Mouse (Mus musculus) kidney, adult 2 months (tissue): ENCODE data around the gene Tph2.

Experiments used
- CTCF ChIP-seq: fragments of 200-500 bp; conservative IDR thresholded peaks from 2 replicates; pipeline ENCODE4 v1.5.1; 2011; ENCODE audit warnings: low read depth, mild to moderate bottlenecking, control low read depth, low read length, moderate library complexity, mixed read lengths; ENCODE audit not compliant: insufficient read depth, insufficient read length
- POLR2A ChIP-seq: fragments of 200-500 bp; IDR thresholded peaks from one replicate; pipeline ENCODE4 v1.6.1; 2011; ENCODE audit warnings: low read depth, low read length, control low read depth

DNA sequence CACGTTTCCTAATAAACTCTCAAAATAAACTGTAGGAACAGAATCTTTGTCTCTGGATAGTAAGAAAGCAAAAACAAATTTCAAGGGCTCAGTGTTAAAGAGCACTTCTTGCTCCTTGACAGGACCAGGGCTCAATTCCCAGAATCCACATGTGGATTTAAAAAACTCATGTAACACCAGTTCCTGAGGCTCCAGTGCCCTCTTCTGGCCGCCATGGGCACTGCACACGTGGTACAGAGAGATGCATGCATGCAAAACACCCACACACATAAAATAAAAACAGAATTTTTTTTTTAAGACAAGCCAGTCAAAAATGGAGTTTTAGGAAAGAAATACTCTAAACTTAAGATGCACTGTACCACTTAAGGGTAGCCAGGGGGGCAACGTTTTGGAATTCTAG is 133.2 kb downstream of the Tph2 start:
- peak; percentile 61 for TF ChIP-seq CTCF
- TF ChIP-seq POLR2A, result no peak
